Mouse (Mus musculus) natural killer cell, adult 2 months (primary cell): ENCODE results near the gene Taok2.

Experiments used
- DNase-seq, 2 experiments: peaks; one replicate each; pipeline ENCODE4 v3.0.0; 2022; ENCODE audit warnings: low spot score in 2 of 2

Gene Taok2

GRCm38 (mm10) chr7:126825952-126826351 is 58.6 kb downstream of the Taok2 start:
- DNase-seq = no peak

DNA sequence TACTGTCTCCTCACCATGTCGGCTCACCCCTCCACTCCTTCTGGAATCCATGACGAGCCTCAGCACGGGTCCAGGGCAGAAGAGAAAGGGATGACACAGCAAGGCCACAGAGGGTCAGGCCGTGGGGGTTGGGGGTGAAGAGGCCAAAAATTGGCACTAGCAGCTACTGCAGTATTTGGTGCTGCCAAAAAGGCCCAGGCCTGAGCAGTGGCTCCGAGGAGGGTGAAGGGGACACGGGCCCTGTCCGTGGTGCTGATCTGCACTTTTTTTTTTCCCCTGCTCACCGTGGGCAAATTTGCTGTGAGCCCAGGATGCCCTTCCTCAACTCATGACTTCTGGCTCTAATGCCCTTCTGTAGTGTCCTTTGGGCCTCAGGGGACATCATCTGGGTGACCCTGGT is 59.1 kb downstream of the Taok2 start:
- no peak for DNase-seq

DNA sequence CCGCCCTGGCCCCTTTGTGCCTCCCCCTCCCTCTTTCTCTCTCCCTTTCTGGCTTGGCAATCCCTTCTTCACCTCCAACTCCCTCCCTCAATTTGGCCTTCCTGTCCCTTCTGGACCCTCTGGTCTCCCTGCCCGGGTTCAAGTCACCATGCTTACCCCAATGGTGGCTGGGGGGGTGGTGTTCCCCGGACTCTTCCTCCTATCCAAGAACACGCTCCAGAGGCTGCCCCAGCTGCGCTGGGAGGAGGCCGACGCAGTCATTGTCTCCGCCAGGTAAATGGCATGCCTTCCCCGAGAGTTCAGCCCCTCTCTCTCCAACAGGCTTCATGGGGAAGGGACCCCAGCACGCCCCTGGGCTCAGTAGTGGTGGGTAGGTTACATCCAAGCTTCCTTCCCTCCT is 60.6 kb downstream of the Taok2 start:
- DNase-seq = no peak

- DNase-seq = no peak
Observed at GRCm38 (mm10) chr7:126823202-126823711, 61.2 kb downstream of the Taok2 start.

GRCm38 (mm10) chr7:126822741-126823140 is 61.8 kb downstream of the Taok2 start:
- no peak for DNase-seq

- peak; percentile 79 to 81 for DNase-seq
Observed at GRCm38 (mm10) chr7:126821835-126822511, 62.5 kb downstream of the Taok2 start.

DNA sequence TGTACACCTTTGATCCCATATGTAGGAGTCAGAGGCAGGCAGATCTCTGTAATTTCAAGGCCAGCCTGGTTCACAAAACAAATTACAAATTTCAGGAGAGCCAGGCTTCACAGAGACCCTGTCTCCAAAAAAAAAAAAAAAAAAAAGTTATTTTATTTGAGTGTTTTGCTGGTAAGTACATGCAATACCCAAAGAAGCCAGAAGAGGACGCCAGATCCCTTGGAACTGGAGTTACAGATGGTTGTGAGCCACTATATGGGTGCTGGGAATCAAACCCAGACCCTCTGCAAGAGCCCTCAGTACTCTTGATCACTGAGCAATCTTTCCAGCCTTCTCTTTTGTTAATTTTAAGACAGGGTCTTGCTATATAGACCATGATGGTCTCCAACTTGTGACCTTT is 65.7 kb downstream of the Taok2 start:
- DNase-seq = no peak

GRCm38 (mm10) chr7:126817595-126817994 is 66.9 kb downstream of the Taok2 start:
- DNase-seq = no peak

DNA sequence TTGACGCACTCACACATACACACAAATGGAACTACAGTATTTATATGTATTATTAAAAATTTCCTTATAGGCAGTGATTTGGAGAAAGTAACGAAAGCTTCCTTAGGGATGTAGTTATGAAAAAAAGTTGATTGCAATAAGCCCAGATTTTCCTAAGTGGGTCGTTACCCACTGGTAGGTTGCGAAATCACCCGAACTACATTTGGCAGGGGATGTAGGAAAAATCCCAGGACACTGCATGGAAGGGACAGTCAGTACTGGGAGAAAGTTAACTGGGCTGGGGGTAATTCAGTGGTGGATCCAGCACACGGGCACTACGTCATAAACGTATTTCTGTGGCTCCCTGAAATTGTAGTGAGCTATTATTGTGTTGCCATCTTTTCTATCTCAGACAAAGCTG is 68.0 kb downstream of the Taok2 start:
- no peak for DNase-seq

DNA sequence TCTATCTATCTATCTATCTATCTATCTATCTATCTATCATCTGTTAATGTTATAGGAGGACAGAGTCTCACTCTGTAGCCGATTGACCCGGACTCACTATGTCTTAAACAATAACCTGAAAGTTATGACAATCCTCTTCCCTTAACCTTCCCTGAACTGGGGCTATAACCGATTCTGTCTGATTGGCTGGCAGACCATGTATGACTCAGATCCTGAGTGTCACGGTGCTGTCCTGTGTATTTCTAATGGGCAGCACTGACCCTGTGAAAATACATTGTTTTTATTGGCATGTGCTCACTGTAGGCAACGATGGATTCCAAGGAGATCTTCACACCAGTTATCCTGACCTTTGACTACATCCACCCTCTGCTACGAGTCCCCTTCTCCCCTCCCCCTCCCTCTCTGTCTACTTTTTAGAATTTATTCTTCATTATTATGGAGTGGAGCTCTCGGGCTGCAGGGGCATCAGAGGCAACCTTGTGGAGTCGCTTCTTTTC is 68.7 kb downstream of the Taok2 start:
- no peak for DNase-seq
